Mouse (Mus musculus) limb, embryonic 11.5 days (tissue): ENCODE data around the gene Hs6st3. TPM values are rescaled to one million over a fixed set of nuclear protein-coding genes. Genes with fewer than 3 reads are reported as not detected.
A peak's percentile ranks its signal among the peaks of the same experiment; 100 is the strongest.

Experiments used
- ATAC-seq: fragments of 200-750 bp; cut with Nextera tagmentation; 2 replicates; pipeline ENCODE4 v1.8.0; 2017; ENCODE audit warnings: low read depth; ENCODE audit not compliant: insufficient number of reproducible peaks, low FRiP score, low TSS enrichment
- DNase-seq: peaks from one replicate; pipeline ENCODE4 v3.0.0-alpha.2; 2015; ENCODE audit warnings: low spot score
- H3K27ac ChIP-seq: fragments of 300-500 bp; sonication (generic); replicated peaks from 2 replicates; pipeline ENCODE4 v1.5.1; 2014; ENCODE audit warnings: low read depth, mild to moderate bottlenecking, low read length
- H3K27me3 ChIP-seq: fragments of 300-500 bp; sonication (generic); 2 replicates; pipeline ENCODE4 v1.6.1; 2014; ENCODE audit warnings: mild to moderate bottlenecking, low read length, mixed read lengths; ENCODE audit not compliant: control insufficient read depth, insufficient read depth
- H3K36me3 ChIP-seq: fragments of 300-500 bp; sonication (generic); 2 replicates; pipeline ENCODE4 v1.6.1; 2014; ENCODE audit warnings: mild to moderate bottlenecking, low read length, moderate library complexity, mixed read lengths; ENCODE audit not compliant: control insufficient read depth, insufficient read depth
- H3K4me1 ChIP-seq: fragments of 300-500 bp; sonication (generic); 2 replicates; pipeline ENCODE4 v1.6.1; 2014; ENCODE audit warnings: low read length, mixed read lengths; ENCODE audit not compliant: control insufficient read depth, insufficient read depth
- H3K4me2 ChIP-seq: fragments of 300-500 bp; sonication (generic); 2 replicates; pipeline ENCODE4 v1.6.1; 2014; ENCODE audit warnings: low read depth, mild to moderate bottlenecking, moderate library complexity; ENCODE audit not compliant: severe bottlenecking
- H3K4me3 ChIP-seq: fragments of 300-500 bp; sonication (generic); 2 replicates; pipeline ENCODE4 v1.5.1; 2014; ENCODE audit warnings: low read depth, low read length
- H3K9ac ChIP-seq: fragments of 300-500 bp; sonication (generic); 2 replicates; pipeline ENCODE4 v1.6.1; 2014; ENCODE audit warnings: mild to moderate bottlenecking, low read length
- H3K9me3 ChIP-seq: fragments of 300-500 bp; sonication (generic); 2 replicates; pipeline ENCODE4 v1.6.1; 2016; ENCODE audit warnings: low read length; ENCODE audit not compliant: control insufficient read depth
- WGBS: fragments of 180-500 bp; shearing (Covaris S2); extraction: QIAGEN DNeasy Blood & Tissue Kit; methylation state at CpG from one replicate; pipeline ENCODE4 v1.1.7; 2014; 5-methylcytosine and 5-hydroxymethylcytosine counted together
- polyA plus RNA-seq: library from polyadenylated mRNA; unstranded; fragments of >200 nt; fragmentation: Nextera tagmentation; extraction: Ambion mirVana; gene quantifications from 2 replicates; pipeline ENCODE4 v1.2.1, GENCODE M21; 2014

Hs6st3 gene
- polyA plus RNA-seq, 1 experiment from 2014 or later, result 0.17 TPM

GRCm38 (mm10) chr14:119820562-119820961 is 682.4 kb downstream of the Hs6st3 start:
- Histone ChIP-seq H3K4me3 (no peak overlapping the region), H3K9ac (no peak overlapping the region), H3K4me1 (no peaks in the 10 kb centered on the region), H3K27ac (no peak overlapping the region), H3K36me3 (no peaks in the 10 kb centered on the region), H3K9me3 (no peaks in the 10 kb centered on the region), H3K27me3 (no peaks in the 10 kb centered on the region), H3K4me2 (no peak overlapping the region)
- DNase-seq (peak; percentile 32), ATAC-seq (no peak)
- WGBS, result 55% methylated on average over 6 of the region's 6 CpGs

GRCm38 (mm10) chr14:119831165-119832011 is 693.2 kb downstream of the Hs6st3 start:
- Histone ChIP-seq H3K27ac (no peak overlapping the region), H3K9me3 (no peaks in the 10 kb centered on the region), H3K4me3 (no peak overlapping the region), H3K4me2 (no peak overlapping the region; the same call in 1 of the 2 replicates), H3K36me3 (no peaks in the 10 kb centered on the region), H3K4me1 (0 out of 2 replicates have a peak, but pooled peaks cover 3% of the 10 kb centered on the region), H3K27me3 (no peaks in the 10 kb centered on the region), H3K9ac (no peak overlapping the region)
- peak; percentile 76; the same call in 1 of the 2 replicates for ATAC-seq
- 37% methylated on average over 19 of the region's 19 CpGs for WGBS
- peak; percentile 48 for DNase-seq

- no peak overlapping the region for H3K4me3 ChIP-seq
These were observed 693.8 kb downstream of the Hs6st3 start for GRCm38 (mm10) chr14:119832012-119832325.

GRCm38 (mm10) chr14:119832940-119833339 is 694.8 kb downstream of the Hs6st3 start:
- ATAC-seq, result no peak
- Histone ChIP-seq H3K4me3 (no peak overlapping the region), H3K27ac (no peak overlapping the region), H3K9ac (no peak overlapping the region), H3K36me3 (no peaks in the 10 kb centered on the region), H3K9me3 (no peaks in the 10 kb centered on the region), H3K4me1 (0 out of 2 replicates have a peak, but pooled peaks cover 3% of the 10 kb centered on the region), H3K4me2 (no peak overlapping the region), H3K27me3 (no peaks in the 10 kb centered on the region)
- WGBS, result 55% methylated on average over 9 of the region's 9 CpGs
- DNase-seq, result no peak

More at GRCm38 (mm10) chr14:119832012-119832325, 693.8 kb downstream of the Hs6st3 start:
- H3K27ac ChIP-seq, result no peak overlapping the region
- H3K4me1 ChIP-seq, result 0 out of 2 replicates have a peak, but pooled peaks cover 3% of the 10 kb centered on the region
- H3K36me3 ChIP-seq, result no peaks in the 10 kb centered on the region
- no peak overlapping the region for H3K9ac ChIP-seq
- H3K4me2 ChIP-seq, result no peak overlapping the region; the same call in 1 of the 2 replicates
- H3K27me3 ChIP-seq, result no peaks in the 10 kb centered on the region
- H3K9me3 ChIP-seq, result no peaks in the 10 kb centered on the region
- WGBS, result 65% methylated on average over 7 of the region's 7 CpGs
- ATAC-seq (no peak), DNase-seq (no peak)

GRCm38 (mm10) chr14:119834008-119834700 is 696.0 kb downstream of the Hs6st3 start:
- ATAC-seq (no peak), DNase-seq (no peak)
- no peak overlapping the region for H3K4me3 ChIP-seq
- 64% methylated on average over 8 of the region's 8 CpGs for WGBS
- 0 out of 2 replicates have a peak, but pooled peaks cover 3% of the 10 kb centered on the region for H3K4me1 ChIP-seq
- no peak overlapping the region for H3K27ac ChIP-seq
- H3K4me2 ChIP-seq, result no peak overlapping the region
- no peaks in the 10 kb centered on the region for H3K9me3 ChIP-seq
- H3K36me3 ChIP-seq, result no peaks in the 10 kb centered on the region
- H3K9ac ChIP-seq, result no peak overlapping the region
- no peaks in the 10 kb centered on the region for H3K27me3 ChIP-seq

GRCm38 (mm10) chr14:119836051-119836450 is 697.9 kb downstream of the Hs6st3 start:
- H3K27ac ChIP-seq, result no peak overlapping the region
- 91% methylated on average over 3 of the region's 3 CpGs for WGBS
- 0 out of 2 replicates have a peak, but pooled peaks cover 3% of the 10 kb centered on the region for H3K4me1 ChIP-seq
- H3K27me3 ChIP-seq, result no peaks in the 10 kb centered on the region
- DNase-seq (no peak), ATAC-seq (no peak)
- H3K4me3 ChIP-seq, result no peak overlapping the region
- no peak overlapping the region for H3K9ac ChIP-seq
- H3K9me3 ChIP-seq, result no peaks in the 10 kb centered on the region
- no peak overlapping the region for H3K4me2 ChIP-seq
- H3K36me3 ChIP-seq, result no peaks in the 10 kb centered on the region

GRCm38 (mm10) chr14:119847540-119847939 is 709.4 kb downstream of the Hs6st3 start:
- Histone ChIP-seq H3K9me3 (no peaks in the 10 kb centered on the region), H3K4me2 (no peak overlapping the region), H3K36me3 (no peaks in the 10 kb centered on the region), H3K4me3 (no peak overlapping the region), H3K27me3 (no peaks in the 10 kb centered on the region), H3K27ac (no peak overlapping the region), H3K4me1 (peaks cover 4% of the 10 kb centered on the region; the same call in 1 of the 2 replicates), H3K9ac (no peak overlapping the region)
- DNase-seq (no peak), ATAC-seq (no peak)
- 75% methylated on average over 12 of the region's 12 CpGs for WGBS

- peaks cover 4% of the 10 kb centered on the region; the same call in 1 of the 2 replicates for H3K4me1 ChIP-seq
- ATAC-seq (no peak), DNase-seq (no peak)
- H3K27ac ChIP-seq, result no peak overlapping the region
- H3K4me3 ChIP-seq, result no peak overlapping the region
- WGBS, result 71% methylated on average over 4 of the region's 4 CpGs
- no peak overlapping the region for H3K4me2 ChIP-seq
- H3K36me3 ChIP-seq, result no peaks in the 10 kb centered on the region
- H3K27me3 ChIP-seq, result no peaks in the 10 kb centered on the region
- H3K9ac ChIP-seq, result no peak overlapping the region
- no peaks in the 10 kb centered on the region for H3K9me3 ChIP-seq
These were observed 710.7 kb downstream of the Hs6st3 start for GRCm38 (mm10) chr14:119848759-119849298.
